Mouse (Mus musculus): ENCODE measurements around the gene Fbxo33. TPM values are rescaled to one million over a fixed set of nuclear protein-coding genes. Genes with fewer than 3 reads are reported as not detected.

Fbxo33 gene
- polyA plus RNA-seq, 1 experiment from 2014 or later = 5.8 TPM

DNA sequence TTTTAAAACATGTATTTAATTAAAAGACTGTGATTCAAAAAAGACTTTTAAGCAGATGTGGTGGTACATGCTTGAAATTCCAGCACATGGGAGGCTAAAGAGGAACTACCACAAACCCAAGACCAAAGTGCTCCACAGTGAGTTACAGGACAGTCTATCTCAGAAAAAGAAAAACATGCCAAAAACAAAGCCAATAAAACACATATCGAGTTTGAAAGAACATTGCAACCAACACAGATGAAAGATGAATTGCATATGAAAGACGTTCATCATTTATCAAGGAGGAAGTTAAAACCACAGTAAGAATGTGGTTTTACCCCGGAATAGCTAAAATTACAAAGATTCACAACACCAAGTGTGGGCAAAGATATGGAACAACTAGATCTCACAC is 12.5 kb downstream of the Fbxo33 start:
- WGBS (ENCODE audit: insufficient replicate concordance) = 79% methylated on average over 3 of the region's 3 CpGs

DNA sequence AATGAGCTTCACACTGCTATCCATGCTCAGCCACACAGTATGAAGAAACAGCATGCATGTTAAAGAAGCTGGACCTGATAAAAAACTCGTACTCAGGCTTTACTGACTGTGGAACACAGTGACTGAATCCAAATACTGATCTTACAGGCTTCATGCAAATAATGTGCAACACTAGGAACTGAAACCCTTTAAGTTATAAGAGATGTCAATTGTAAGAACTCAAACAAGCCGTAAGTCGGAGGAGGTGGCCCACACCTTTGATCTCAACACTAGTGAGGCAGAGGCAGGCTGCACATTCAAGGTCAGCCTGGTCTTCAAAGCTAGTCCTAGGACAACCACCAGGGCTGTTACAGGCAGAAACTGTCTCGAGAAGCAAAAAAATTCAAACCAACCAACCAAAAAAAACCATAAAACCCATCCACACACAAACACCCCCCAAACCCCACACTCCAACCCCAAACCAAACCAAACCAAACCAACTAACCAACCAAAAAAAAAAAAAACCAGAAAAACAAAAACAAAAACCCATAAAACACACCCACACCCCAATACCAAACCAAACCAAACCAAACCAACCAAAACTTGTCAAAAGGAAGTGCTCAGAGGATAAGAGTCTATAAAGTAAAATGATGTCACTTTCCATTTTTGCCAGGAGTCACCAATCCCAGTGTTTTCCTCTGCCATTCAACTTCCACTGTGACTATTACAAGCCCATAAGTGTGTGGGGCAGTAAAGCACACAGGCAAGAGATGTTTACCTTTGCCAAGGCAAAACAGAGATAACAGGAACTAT is 13.1 kb downstream of the Fbxo33 start:
- Histone ChIP-seq H3K4me2 (no peak overlapping the region), H3K9ac (ENCODE audit: low read depth, low read length) (no peak overlapping the region), H3K9me3 (replicated peaks; ENCODE audit: control insufficient read depth, low read length) (no peaks in the 10 kb centered on the region), H3K4me3 (ENCODE audit: low read depth, low read length) (no peak overlapping the region), H3K36me3 (ENCODE audit: control insufficient read depth, insufficient read depth, low read length) (no peaks in the 10 kb centered on the region), H3K27me3 (ENCODE audit: control insufficient read depth, insufficient read depth, low read length) (no peaks in the 10 kb centered on the region), H3K4me1 (ENCODE audit: control insufficient read depth, insufficient read depth, low read length) (no peaks in the 10 kb centered on the region), H3K27ac (ENCODE audit: low read depth, low read length) (no peak overlapping the region)
- ATAC-seq (replicated peaks; ENCODE audit: insufficient number of reproducible peaks, low FRiP score, low TSS enrichment) = no peak
- 92% methylated on average over 4 of the region's 4 CpGs for WGBS (ENCODE audit: insufficient replicate concordance)

More for the DNA sequence above, 12.5 kb downstream of the Fbxo33 start:
- no peak overlapping the region for H3K9ac ChIP-seq (ENCODE audit: low read depth, low read length)
- H3K4me1 ChIP-seq (ENCODE audit: control insufficient read depth, insufficient read depth, low read length) = no peaks in the 10 kb centered on the region
- no peaks in the 10 kb centered on the region for H3K36me3 ChIP-seq (ENCODE audit: control insufficient read depth, insufficient read depth, low read length)
- no peak overlapping the region for H3K4me3 ChIP-seq (ENCODE audit: low read depth, low read length)
- H3K27ac ChIP-seq (ENCODE audit: low read depth, low read length) = no peak overlapping the region
- no peak for ATAC-seq (replicated peaks; ENCODE audit: insufficient number of reproducible peaks, low FRiP score, low TSS enrichment)
- H3K9me3 ChIP-seq (replicated peaks; ENCODE audit: control insufficient read depth, low read length) = no peaks in the 10 kb centered on the region
- no peaks in the 10 kb centered on the region for H3K27me3 ChIP-seq (ENCODE audit: control insufficient read depth, insufficient read depth, low read length)
- no peak overlapping the region for H3K4me2 ChIP-seq

GRCm38 (mm10) chr12:59205571-59205970 is 14.0 kb downstream of the Fbxo33 start:
- Histone ChIP-seq H3K9me3 (replicated peaks; ENCODE audit: control insufficient read depth, low read length) (no peaks in the 10 kb centered on the region), H3K9ac (ENCODE audit: low read depth, low read length) (no peak overlapping the region), H3K4me1 (ENCODE audit: control insufficient read depth, insufficient read depth, low read length) (no peaks in the 10 kb centered on the region), H3K4me3 (ENCODE audit: low read depth, low read length) (no peak overlapping the region), H3K4me2 (no peak overlapping the region), H3K27ac (ENCODE audit: low read depth, low read length) (no peak overlapping the region), H3K36me3 (ENCODE audit: control insufficient read depth, insufficient read depth, low read length) (no peaks in the 10 kb centered on the region), H3K27me3 (ENCODE audit: control insufficient read depth, insufficient read depth, low read length) (no peaks in the 10 kb centered on the region)
- ATAC-seq (replicated peaks; ENCODE audit: insufficient number of reproducible peaks, low FRiP score, low TSS enrichment) = no peak
- 91% methylated on average over 6 of the region's 6 CpGs for WGBS (ENCODE audit: insufficient replicate concordance)

GRCm38 (mm10) chr12:59199361-59199760 is 20.2 kb downstream of the Fbxo33 start:
- 92% methylated on average over 2 of the region's 2 CpGs for WGBS (ENCODE audit: insufficient replicate concordance)
- no peaks in the 10 kb centered on the region for H3K9me3 ChIP-seq (replicated peaks; ENCODE audit: control insufficient read depth, low read length)
- no peaks in the 10 kb centered on the region for H3K27me3 ChIP-seq (ENCODE audit: control insufficient read depth, insufficient read depth, low read length)
- H3K9ac ChIP-seq (ENCODE audit: low read depth, low read length) = no peak overlapping the region
- no peak for ATAC-seq (replicated peaks; ENCODE audit: insufficient number of reproducible peaks, low FRiP score, low TSS enrichment)
- H3K36me3 ChIP-seq (ENCODE audit: control insufficient read depth, insufficient read depth, low read length) = no peaks in the 10 kb centered on the region
- H3K4me3 ChIP-seq (ENCODE audit: low read depth, low read length) = no peak overlapping the region
- H3K4me2 ChIP-seq = no peak overlapping the region
- H3K4me1 ChIP-seq (ENCODE audit: control insufficient read depth, insufficient read depth, low read length) = 0 out of 2 replicates have a peak, but pooled peaks cover 4% of the 10 kb centered on the region
- H3K27ac ChIP-seq (ENCODE audit: low read depth, low read length) = no peak overlapping the region

DNA sequence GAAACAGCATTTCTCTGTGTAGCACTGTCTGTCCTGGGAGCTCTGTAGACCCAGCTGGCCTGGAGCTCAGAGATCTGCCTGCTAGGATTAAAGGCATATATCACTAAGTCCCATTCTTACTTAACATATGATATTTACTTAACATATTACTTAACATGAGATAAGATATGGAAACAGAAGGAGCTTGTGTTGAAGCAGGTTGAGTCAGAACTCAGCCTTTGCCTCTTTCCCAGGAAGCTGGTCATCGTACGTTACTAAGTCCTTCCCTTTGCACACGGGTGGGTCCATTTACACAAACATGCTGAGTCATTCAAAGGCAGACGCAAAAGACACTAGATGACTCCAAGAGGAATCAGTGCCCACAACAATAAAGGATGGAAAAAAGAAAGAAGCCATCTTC is 20.8 kb downstream of the Fbxo33 start:
- no peak for ATAC-seq (replicated peaks; ENCODE audit: insufficient number of reproducible peaks, low FRiP score, low TSS enrichment)
- no peaks in the 10 kb centered on the region for H3K27me3 ChIP-seq (ENCODE audit: control insufficient read depth, insufficient read depth, low read length)

DNA sequence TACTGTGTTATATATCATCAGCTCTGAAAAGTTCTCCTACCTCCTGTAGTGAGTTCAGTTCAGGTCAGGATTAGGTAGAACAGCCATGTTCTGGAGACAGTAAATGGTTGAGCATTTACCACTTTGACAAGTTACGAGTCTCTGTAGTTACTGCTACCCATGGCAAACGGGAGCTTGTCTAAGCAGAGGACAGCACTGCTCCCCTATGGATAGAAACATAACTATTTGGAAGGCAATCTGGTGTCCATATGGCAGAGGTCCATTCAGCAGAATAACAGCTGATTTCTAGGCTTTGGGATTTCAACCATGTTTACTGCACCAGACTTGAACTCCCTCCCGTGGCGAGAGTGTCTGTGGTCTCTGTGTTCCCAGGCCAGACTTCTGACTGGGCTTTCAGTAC is 23.6 kb downstream of the Fbxo33 start:
- Histone ChIP-seq H3K27me3 (ENCODE audit: control insufficient read depth, insufficient read depth, low read length) (no peaks in the 10 kb centered on the region), H3K9me3 (replicated peaks; ENCODE audit: control insufficient read depth, low read length) (no peaks in the 10 kb centered on the region), H3K4me3 (ENCODE audit: low read depth, low read length) (no peak overlapping the region), H3K27ac (ENCODE audit: low read depth, low read length) (no peak overlapping the region), H3K4me1 (ENCODE audit: control insufficient read depth, insufficient read depth, low read length) (0 out of 2 replicates have a peak, but pooled peaks cover 4% of the 10 kb centered on the region), H3K4me2 (no peak overlapping the region), H3K36me3 (ENCODE audit: control insufficient read depth, insufficient read depth, low read length) (no peaks in the 10 kb centered on the region), H3K9ac (ENCODE audit: low read depth, low read length) (no peak overlapping the region)
- ATAC-seq (replicated peaks; ENCODE audit: insufficient number of reproducible peaks, low FRiP score, low TSS enrichment) = no peak
- WGBS (ENCODE audit: insufficient replicate concordance) = 85% methylated on average over 4 of the region's 4 CpGs

More for the DNA sequence above, 20.8 kb downstream of the Fbxo33 start:
- WGBS (ENCODE audit: insufficient replicate concordance) = 63% methylated on average over 4 of the region's 4 CpGs
- Histone ChIP-seq H3K36me3 (ENCODE audit: control insufficient read depth, insufficient read depth, low read length) (no peaks in the 10 kb centered on the region), H3K27ac (ENCODE audit: low read depth, low read length) (no peak overlapping the region), H3K9me3 (replicated peaks; ENCODE audit: control insufficient read depth, low read length) (no peaks in the 10 kb centered on the region), H3K9ac (ENCODE audit: low read depth, low read length) (no peak overlapping the region), H3K4me2 (no peak overlapping the region), H3K4me3 (ENCODE audit: low read depth, low read length) (no peak overlapping the region), H3K4me1 (ENCODE audit: control insufficient read depth, insufficient read depth, low read length) (0 out of 2 replicates have a peak, but pooled peaks cover 4% of the 10 kb centered on the region)

DNA sequence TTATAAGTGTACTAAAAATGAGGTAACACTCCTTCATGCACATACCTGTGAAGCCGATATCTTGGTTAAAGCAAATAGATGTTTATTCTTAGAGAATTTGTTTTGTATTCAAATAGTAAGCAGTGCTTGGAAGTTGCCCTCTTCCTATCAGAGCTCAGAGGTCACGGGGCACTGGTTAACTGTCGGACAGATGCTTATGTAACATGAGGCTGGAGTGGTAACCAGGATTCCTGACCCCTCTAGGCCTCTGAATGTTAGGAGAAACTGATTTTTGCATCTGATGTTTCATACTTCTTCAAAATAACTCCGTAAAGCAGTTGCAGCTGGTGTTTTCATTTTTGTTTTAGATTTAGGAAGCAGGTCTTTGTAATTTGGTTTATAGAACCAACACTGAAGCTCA is 24.5 kb downstream of the Fbxo33 start:
- no peak overlapping the region for H3K27ac ChIP-seq (ENCODE audit: low read depth, low read length)
- no peak overlapping the region for H3K4me3 ChIP-seq (ENCODE audit: low read depth, low read length)
- no peak overlapping the region for H3K4me2 ChIP-seq
- H3K9me3 ChIP-seq (replicated peaks; ENCODE audit: control insufficient read depth, low read length) = no peaks in the 10 kb centered on the region
- ATAC-seq (replicated peaks; ENCODE audit: insufficient number of reproducible peaks, low FRiP score, low TSS enrichment) = no peak
- no peaks in the 10 kb centered on the region for H3K36me3 ChIP-seq (ENCODE audit: control insufficient read depth, insufficient read depth, low read length)
- H3K27me3 ChIP-seq (ENCODE audit: control insufficient read depth, insufficient read depth, low read length) = no peaks in the 10 kb centered on the region
- no peak overlapping the region for H3K9ac ChIP-seq (ENCODE audit: low read depth, low read length)
- 0 out of 2 replicates have a peak, but pooled peaks cover 4% of the 10 kb centered on the region for H3K4me1 ChIP-seq (ENCODE audit: control insufficient read depth, insufficient read depth, low read length)
- 66% methylated on average over 4 of the region's 4 CpGs for WGBS (ENCODE audit: insufficient replicate concordance)

GRCm38 (mm10) chr12:59194341-59195003 is 25.1 kb downstream of the Fbxo33 start:
- 43% methylated on average over 9 of the region's 9 CpGs for WGBS (ENCODE audit: insufficient replicate concordance)
- no peak overlapping the region for H3K9ac ChIP-seq (ENCODE audit: low read depth, low read length)
- peak overlapping the region; percentile 8; the same call in 1 of the 2 replicates for H3K4me2 ChIP-seq
- H3K4me3 ChIP-seq (ENCODE audit: low read depth, low read length) = no peak overlapping the region
- no peaks in the 10 kb centered on the region for H3K27me3 ChIP-seq (ENCODE audit: control insufficient read depth, insufficient read depth, low read length)
- no peaks in the 10 kb centered on the region for H3K9me3 ChIP-seq (replicated peaks; ENCODE audit: control insufficient read depth, low read length)
- no peak for ATAC-seq (replicated peaks; ENCODE audit: insufficient number of reproducible peaks, low FRiP score, low TSS enrichment)
- no peaks in the 10 kb centered on the region; the same call in 1 of the 2 replicates for H3K36me3 ChIP-seq (ENCODE audit: control insufficient read depth, insufficient read depth, low read length)
- 0 out of 2 replicates have a peak, but pooled peaks cover 4% of the 10 kb centered on the region for H3K4me1 ChIP-seq (ENCODE audit: control insufficient read depth, insufficient read depth, low read length)
- H3K27ac ChIP-seq (ENCODE audit: low read depth, low read length) = peak overlapping the region; percentile 6; the same call in 1 of the 2 replicates

Data from heart, embryonic 11.5 days (tissue).